In genomic region chr2:60809441-60809921, GRCm38 (mm10) we compare ENCODE assay signal across 8 mouse cellular contexts.
DNase-seq lines count a peak whose midpoint lies in the region; ATAC-seq and TF ChIP-seq lines count a peak whose summit lies in the region.

No protein-coding gene starts in this region.

- no peak for TF ChIP-seq POLR2A in bone marrow, adult 2 months (IDR thresholded peaks at IDR 0.05; ENCODE audit: borderline replicate concordance, control insufficient read depth, low read depth, low read length)
- TF ChIP-seq POLR2A in limb, embryonic 14.5 days (IDR thresholded peaks at IDR 0.05; ENCODE audit: borderline replicate concordance, extremely low read depth, insufficient read depth, insufficient read length) = no peak

- peak; percentile 14; the same call in 1 of the 2 replicates for TF ChIP-seq CTCF in bone marrow, adult 2 months (IDR thresholded peaks at IDR 0.05; ENCODE audit: control insufficient read depth, insufficient read depth, low read length)

- H3K27me3 ChIP-seq in heart, embryonic 13.5 days (replicated peaks) = no peaks in the 10 kb centered on the region
- no peaks in the 10 kb centered on the region for H3K27me3 ChIP-seq in limb, embryonic 14.5 days (ENCODE audit: control insufficient read depth, insufficient read depth, low read length)

- no peak for ATAC-seq in heart, embryonic 13.5 days (ENCODE audit: extremely low read depth, insufficient number of reproducible peaks, low FRiP score, low TSS enrichment)
- ATAC-seq in limb, embryonic 14.5 days (ENCODE audit: low FRiP score, low read depth) = 0 out of 2 replicates have a peak, but pooled peaks have one; percentile 11

- no peak overlapping the region for H3K4me2 ChIP-seq in heart, embryonic 13.5 days
- H3K4me2 ChIP-seq in limb, embryonic 14.5 days (replicated peaks; ENCODE audit: low read depth, low read length, severe bottlenecking) = no peak overlapping the region

- no peak overlapping the region for H3K4me3 ChIP-seq in heart, embryonic 13.5 days
- H3K4me3 ChIP-seq in bone marrow, adult 2 months (replicated peaks; ENCODE audit: control insufficient read depth, low read depth, low read length) = no peak overlapping the region
- no peak overlapping the region for H3K4me3 ChIP-seq in limb, embryonic 14.5 days (replicated peaks; ENCODE audit: low read length)

- WGBS in heart, embryonic 13.5 days = 65% methylated on average over 7 of the region's 7 CpGs
- WGBS in bone marrow, adult 2 months = 81% methylated on average over 7 of the region's 7 CpGs
- 67% methylated on average over 7 of the region's 7 CpGs for WGBS in limb, embryonic 14.5 days

- peaks cover 4% of the 10 kb centered on the region; the same call in 1 of the 2 replicates for H3K36me3 ChIP-seq in heart, embryonic 13.5 days
- no peaks in the 10 kb centered on the region for H3K36me3 ChIP-seq in limb, embryonic 14.5 days (ENCODE audit: control insufficient read depth, insufficient read depth, low read length)

- intact Hi-C loops in heart, postnatal 36 days (cut with DNase I) = loop anchor here (2.0 kb wide), 1 partner anchor 71 kb away; no protein-coding TSS in a partner anchor

- H3K4me1 ChIP-seq in heart, embryonic 13.5 days = peaks cover 80% of the 10 kb centered on the region
- peaks cover 10% of the 10 kb centered on the region for H3K4me1 ChIP-seq in bone marrow, adult 2 months (ENCODE audit: control insufficient read depth, insufficient read depth, low read length)
- H3K4me1 ChIP-seq in limb, embryonic 14.5 days (ENCODE audit: control insufficient read depth, insufficient read depth, low read length) = peaks cover 35% of the 10 kb centered on the region

- no peak for DNase-seq in heart, postnatal 36 days
- DNase-seq in 3T3-L1 (ENCODE audit: low read depth, low spot score) = peak; percentile 52
- DNase-seq in limb, embryonic 14.5 days (ENCODE audit: low spot score) = no peak
- no peak for DNase-seq in B cell, adult 2 months
- DNase-seq in frontal cortex, postnatal 10 days (ENCODE audit: low spot score in 2 of 2) = no peak
- no peak for DNase-seq in right cerebral cortex, postnatal 10 days (ENCODE audit: low spot score in 2 of 2)

- no peaks in the 10 kb centered on the region for H3K9me3 ChIP-seq in heart, embryonic 13.5 days
- H3K9me3 ChIP-seq in limb, embryonic 14.5 days (ENCODE audit: control insufficient read depth, low read length) = no peaks in the 10 kb centered on the region

- no peak overlapping the region for H3K9ac ChIP-seq in heart, embryonic 13.5 days
- H3K9ac ChIP-seq in limb, embryonic 14.5 days (ENCODE audit: low read depth, low read length, severe bottlenecking) = no peak overlapping the region

- H3K27ac ChIP-seq in heart, embryonic 13.5 days (replicated peaks) = peak overlapping the region; percentile 82
- no peak overlapping the region; the same call in 1 of the 2 replicates for H3K27ac ChIP-seq in bone marrow, adult 2 months (ENCODE audit: control insufficient read depth, insufficient read depth, low read depth, low read length, poor library complexity)
- no peak overlapping the region for H3K27ac ChIP-seq in limb, embryonic 14.5 days (replicated peaks; ENCODE audit: low read depth, low read length)
